Mouse (Mus musculus) R1 (cell line): ENCODE data around the gene Phf23.

ENCODE experiments used
- DNase-seq: peaks from one replicate; pipeline ENCODE4 v3.0.0-alpha.2; 2018; ENCODE audit warnings: low read depth, low spot score

Gene Phf23

DNA sequence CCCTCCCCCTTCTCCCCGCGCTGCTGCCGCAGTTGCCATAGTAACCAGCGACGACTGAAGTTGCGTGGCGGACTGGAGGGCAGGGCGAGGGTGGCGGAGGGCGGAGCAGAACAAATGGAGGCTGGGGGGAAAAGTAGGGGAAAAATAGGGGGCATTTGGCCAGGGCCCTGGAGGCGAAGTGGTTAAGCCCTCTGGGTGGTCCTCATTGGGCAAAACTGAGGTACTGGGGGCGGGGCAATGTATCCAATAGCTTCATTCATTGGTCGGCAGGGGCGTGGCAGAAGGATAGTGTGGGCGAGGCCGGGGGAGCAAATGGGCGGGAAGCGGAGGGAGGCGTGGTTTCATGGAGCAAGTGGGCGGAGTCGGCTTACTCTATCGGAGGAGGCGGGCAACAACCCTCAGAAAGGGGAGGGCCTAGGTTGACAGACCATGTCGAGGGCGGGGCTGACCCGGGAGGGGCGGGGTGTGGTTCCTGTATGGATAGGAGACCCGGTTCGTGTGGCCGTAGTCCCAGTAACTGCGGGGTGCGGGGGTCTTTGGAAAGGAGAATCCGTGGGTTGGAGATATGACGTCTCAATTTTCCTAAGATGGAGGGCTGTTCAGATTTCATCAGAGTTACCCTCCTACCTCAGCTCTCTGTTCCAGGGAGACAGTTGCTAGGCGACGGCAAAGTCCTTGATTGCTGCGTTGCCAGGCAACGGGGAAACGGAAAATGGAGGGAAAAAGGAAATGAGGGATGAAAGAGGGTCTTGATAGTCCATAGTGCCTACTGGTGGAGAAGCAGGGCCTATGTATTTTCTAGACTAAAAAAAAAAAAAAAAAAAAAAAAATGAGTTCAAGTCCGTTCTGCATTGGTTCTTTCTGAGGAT is 25.9 kb downstream of the Phf23 start:
- peak; percentile 99 for DNase-seq

DNA sequence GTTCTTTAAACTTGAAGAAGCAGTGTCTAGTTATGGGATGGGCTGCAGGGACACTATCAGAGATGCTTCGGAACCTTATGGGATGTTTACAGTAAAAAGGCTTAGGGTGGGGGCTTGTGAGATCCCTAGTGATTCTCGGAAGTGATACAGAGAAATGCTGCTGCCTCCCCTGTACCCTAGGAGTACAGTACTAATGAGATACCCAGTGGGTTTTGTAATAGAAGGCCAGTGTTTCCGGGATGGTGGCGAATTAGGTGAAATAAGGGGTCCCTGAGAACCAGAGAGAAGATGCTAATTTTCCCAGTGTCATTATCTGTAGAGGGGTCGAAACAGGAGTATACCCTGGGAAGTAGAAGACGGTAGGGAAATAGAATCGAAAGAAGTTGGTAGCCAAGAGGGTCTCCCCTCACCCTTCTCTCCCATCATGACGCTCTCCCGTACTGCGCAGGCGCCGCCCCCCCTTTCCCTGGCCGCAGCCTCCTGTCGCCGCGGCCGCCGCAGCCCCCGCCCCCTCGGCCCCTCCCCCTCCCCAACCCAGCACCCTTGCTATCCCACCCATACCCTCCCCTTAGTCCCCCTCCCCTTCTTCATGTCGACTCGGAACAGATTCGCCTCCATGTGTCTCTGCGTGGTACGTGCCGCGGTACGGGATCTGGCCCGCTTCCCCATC is 28.0 kb downstream of the Phf23 start:
- no peak for DNase-seq

GRCm38 (mm10) chr11:70024151-70024514 is 28.6 kb downstream of the Phf23 start:
- DNase-seq = no peak

DNA sequence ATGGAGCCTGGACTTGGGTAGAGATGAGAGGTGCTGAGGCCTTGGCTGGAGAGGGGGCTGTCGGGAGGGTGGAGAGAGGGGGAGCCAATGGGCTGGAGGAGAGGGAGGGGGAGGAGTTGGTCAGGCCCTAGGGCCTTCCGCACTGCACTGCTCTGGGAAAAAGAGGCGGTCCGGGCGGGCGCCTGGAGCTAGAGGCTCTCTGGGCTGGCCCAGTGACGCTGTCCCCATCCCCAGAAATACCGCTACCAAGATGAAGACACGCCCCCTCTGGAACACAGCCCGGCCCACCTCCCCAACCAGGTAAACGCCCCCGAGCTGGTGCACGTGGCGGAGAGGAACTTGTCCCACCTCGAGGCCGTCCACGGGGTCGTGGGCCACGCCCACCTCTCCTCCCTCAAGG is 31.1 kb downstream of the Phf23 start:
- peak; percentile 91 for DNase-seq

- no peak for DNase-seq
Measured at GRCm38 (mm10) chr11:70027397-70027796, 31.8 kb downstream of the Phf23 start.

GRCm38 (mm10) chr11:70028401-70029129 is 33.0 kb downstream of the Phf23 start:
- DNase-seq = no peak

- peak; percentile 100 for DNase-seq
Measured at GRCm38 (mm10) chr11:70029130-70029801, 33.7 kb downstream of the Phf23 start.

DNA sequence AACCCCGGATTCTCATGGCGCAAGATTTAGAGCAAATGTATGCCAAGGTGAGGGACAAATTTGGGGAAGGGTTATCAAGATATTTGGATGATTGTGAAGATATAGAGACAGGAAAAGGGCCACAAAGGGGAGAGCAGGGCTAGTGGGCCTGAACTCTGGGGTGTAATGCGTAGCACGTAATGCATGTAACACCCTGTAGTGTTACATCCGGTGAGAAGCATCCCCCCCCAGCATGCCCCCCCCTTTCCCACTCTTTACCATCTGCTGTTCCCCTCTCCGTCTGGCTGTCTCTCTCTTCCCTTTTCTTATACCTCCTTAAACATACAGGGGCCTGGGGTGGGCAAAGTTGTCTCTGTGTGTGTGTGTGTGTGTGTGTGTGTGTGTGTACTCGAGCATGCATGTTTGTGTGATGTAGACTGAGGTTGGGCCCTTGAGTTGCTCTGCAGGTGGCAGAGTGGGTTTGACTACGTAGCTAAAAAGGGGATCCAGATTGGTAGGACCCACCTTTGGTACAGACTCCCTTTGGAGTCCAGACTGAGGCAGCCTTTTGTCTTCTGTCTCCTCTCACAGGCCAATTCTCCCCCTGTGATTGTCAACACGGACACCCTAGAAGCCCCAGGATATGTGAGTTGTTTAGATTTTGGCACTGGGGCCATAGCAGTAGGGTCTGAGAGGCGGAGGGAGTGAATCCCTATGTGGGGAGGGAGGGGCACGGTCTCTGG is 34.4 kb downstream of the Phf23 start:
- no peak for DNase-seq

- no peak for DNase-seq
Measured at GRCm38 (mm10) chr11:70030651-70031320, 35.2 kb downstream of the Phf23 start.

GRCm38 (mm10) chr11:70031321-70031670 is 35.7 kb downstream of the Phf23 start:
- no peak for DNase-seq

DNA sequence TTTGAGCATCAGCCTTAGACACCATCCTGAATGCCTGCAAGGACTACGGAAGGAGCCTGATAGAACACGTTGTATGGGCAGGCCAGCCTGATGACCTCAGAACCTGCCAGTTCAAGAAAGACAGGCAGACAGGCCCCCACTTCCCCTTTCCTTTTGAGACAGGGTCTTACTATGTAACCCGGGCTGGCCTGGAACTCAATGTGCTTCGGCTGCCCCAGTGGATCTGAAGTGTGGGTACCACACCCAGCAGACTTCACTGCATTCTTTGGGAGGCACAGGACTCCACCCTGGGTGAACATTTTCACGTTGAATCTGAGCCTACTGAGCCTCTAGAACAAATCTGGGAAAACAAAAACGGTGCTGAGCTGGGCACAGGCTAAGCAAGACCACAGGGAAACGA is 42.6 kb downstream of the Phf23 start:
- no peak for DNase-seq

- DNase-seq = no peak
Measured at GRCm38 (mm10) chr11:70039631-70040030, 44.1 kb downstream of the Phf23 start.

- no peak for DNase-seq
Measured at GRCm38 (mm10) chr11:70040184-70040583, 44.6 kb downstream of the Phf23 start.

DNA sequence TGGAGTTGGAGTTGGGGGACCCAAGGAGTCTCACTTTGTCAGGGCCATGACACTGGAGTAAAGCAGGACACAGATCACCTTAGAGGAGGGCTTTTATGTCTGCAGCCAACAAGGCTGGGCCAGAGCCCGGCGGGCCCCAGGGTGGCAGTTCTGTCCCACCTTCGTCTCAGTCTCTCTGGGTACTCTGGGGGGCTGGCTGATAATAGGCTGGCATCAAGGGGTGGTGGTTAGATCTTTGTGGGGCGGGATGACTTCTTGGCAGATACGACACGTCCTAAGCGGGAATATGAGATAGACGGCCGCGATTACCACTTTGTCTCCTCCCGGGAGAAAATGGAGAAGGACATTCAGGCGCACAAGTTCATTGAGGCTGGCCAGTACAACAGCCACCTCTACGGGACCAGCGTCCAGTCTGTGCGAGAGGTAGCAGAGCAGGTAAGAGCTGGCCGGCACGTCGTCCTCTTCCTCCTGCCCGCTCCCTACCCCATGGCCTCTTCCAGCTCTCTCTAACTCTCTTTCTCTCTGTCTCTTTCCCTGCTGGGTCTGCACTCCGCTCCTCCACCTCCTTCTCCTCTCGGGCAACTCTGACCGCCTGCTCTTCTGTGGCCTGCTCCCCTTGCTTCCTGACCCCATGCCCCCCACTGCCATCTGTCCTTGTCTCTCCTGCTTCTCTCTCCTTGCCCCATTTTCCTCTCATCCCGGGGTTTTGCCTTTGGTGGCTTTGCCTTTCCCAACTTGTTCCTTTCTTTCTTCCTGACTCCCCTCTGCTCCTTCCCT is 46.9 kb downstream of the Phf23 start:
- DNase-seq = no peak

DNA sequence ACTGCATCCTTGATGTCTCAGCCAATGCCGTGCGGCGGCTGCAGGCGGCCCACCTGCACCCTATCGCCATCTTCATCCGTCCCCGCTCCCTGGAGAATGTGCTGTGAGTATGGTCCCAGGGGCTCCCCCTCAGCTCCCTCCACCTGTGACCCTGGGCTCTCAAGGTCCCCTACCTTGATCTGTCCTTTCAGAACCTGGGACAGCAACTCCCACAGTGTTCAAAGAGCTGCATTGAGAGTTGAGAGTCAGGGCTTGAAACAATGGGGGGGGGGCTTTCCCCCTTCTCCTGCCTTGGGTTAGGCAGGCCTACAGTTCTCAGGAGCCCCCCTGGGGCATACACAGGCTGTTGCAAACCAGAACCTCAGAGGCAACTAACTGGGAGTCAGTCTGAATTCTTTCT is 48.1 kb downstream of the Phf23 start:
- DNase-seq = peak; percentile 60

- DNase-seq = no peak
Measured at GRCm38 (mm10) chr11:70045435-70045834, 49.9 kb downstream of the Phf23 start.

DNA sequence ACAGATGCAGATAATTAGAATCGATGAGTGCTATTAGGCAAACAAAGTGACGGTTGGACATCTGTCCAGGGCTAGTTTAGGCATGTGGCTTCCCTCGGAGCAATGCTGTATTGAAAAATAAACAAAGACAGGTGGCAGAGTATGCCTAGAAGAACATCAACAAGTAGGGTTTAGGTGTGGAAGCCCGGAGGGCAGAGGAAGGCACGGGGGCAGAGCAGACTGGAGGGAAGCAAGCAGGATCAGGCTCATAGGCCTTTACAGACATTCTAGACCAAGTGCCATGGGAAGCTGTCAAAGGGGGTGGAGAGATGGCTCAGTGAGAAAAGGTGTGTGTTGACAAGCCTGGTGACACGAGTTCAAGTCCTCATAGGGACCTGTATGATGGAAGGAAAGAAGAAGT is 53.8 kb downstream of the Phf23 start:
- DNase-seq = no peak
